Mouse (Mus musculus) left cerebral cortex, postnatal 4 days (tissue): Measurements from ENCODE around the gene Aftph. TPM values are rescaled to one million over a fixed set of nuclear protein-coding genes. Genes with fewer than 3 reads are reported as not detected.

Source experiments
- DNase-seq: peaks from one replicate; pipeline ENCODE4 v3.0.0-alpha.2; 2022
- intact Hi-C: fragments of 180-260 bp; cut with DNase I; formaldehyde crosslinking; loops from one replicate; pipeline ENCODE4 v1.15.1; 2025
- total RNA-seq, 2 experiments: library from RNA; stranded (reverse); gene quantifications; 2 replicates each; pipeline ENCODE4 v1.2.3; 2021

Gene Aftph
- total RNA-seq, 2 experiments from 2014 or later: 55.0 to 55.1 TPM

- intact Hi-C loops: no loop called here
These were observed 91.3 kb downstream of the Aftph start for GRCm38 (mm10) chr11:20650006-20650639.

GRCm38 (mm10) chr11:20649477-20649876, 91.9 kb downstream of the Aftph start:
- peak; percentile 59 for DNase-seq
- intact Hi-C loops: no loop called here

More at GRCm38 (mm10) chr11:20650006-20650639, 91.3 kb downstream of the Aftph start:
- DNase-seq: no peak

- no peak for DNase-seq
- intact Hi-C loops: no loop called here
These were observed 93.3 kb downstream of the Aftph start for GRCm38 (mm10) chr11:20647902-20648625.

DNA sequence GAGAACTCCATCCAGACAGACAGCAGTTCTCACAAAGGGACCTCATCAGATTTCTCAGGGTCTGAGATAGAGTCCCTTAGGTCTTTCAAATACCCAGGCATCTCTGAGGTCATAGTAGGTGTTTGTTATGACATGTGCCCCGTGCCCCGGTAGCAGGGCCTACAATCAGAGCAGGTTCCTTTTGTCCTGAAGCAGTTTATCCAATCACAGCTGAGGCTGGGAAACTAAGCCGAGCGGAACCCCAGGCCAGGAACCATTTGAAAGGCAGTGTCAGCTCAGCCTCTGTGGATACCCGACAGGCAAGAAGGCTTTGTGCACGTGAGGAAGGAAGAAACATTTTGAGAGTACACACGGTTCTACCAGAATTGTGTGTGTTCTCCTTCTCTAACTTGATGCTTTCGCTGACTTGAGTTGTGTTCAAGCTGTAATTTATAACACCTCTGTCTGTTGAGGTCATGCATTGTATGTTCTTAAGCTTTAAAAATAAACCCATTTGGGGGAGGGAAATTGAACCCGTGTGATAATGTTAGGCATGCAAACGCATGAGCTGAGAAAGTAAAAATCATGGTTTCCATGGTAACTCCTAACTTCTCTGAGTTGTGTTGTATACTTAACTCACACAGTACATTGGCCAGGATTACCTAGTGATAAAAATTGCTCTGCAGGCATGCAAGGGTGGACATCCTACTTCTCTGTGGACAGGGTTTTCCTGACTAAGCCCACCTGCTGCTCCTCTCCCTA, 94.2 kb downstream of the Aftph start:
- intact Hi-C loops: no loop called here
- no peak for DNase-seq

- no peak for DNase-seq
- intact Hi-C loops: no loop called here
These were observed 95.2 kb downstream of the Aftph start for GRCm38 (mm10) chr11:20646142-20646541.

DNA sequence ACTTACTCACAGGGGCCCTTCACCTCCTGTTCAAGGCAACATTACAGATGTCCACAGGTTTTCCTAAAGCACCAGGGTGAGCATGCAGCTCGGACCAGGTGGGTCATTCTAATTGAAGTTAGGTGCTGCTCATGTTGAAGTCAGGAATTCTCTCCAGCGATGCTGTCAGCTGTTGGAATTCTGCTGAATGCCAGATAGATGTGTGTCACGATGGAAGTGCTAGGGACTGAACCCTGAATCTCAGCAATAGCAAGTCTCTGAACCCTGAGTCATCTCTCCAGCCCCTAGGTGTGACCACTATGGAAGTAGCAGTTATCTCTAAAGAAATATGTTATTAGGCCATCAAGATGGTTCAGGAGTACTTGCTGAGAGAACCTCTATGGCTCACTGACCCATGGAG, 95.9 kb downstream of the Aftph start:
- intact Hi-C loops: no loop called here
- no peak for DNase-seq

GRCm38 (mm10) chr11:20644872-20645271, 96.5 kb downstream of the Aftph start:
- no peak for DNase-seq
- intact Hi-C loops: no loop called here

DNA sequence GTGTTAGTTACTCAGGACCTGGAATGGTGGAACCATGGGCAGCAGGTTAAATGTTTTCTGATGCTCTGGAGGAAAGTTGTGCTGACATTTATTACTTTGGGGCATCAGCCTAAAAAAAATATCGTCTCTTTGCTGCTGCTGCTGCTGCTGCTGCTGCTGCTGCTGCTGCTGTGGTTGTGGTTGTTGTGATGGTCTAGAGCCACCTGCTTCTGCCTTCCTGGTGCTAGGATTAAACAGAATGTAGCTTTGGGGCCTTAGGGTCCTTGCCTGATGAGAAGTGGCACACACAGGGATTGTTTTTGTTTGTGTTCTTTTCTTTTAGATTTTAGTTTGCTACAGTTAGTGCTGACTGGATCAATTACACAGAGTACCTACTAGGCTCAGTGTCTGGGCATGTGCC, 97.2 kb downstream of the Aftph start:
- intact Hi-C loops: no loop called here
- no peak for DNase-seq

DNA sequence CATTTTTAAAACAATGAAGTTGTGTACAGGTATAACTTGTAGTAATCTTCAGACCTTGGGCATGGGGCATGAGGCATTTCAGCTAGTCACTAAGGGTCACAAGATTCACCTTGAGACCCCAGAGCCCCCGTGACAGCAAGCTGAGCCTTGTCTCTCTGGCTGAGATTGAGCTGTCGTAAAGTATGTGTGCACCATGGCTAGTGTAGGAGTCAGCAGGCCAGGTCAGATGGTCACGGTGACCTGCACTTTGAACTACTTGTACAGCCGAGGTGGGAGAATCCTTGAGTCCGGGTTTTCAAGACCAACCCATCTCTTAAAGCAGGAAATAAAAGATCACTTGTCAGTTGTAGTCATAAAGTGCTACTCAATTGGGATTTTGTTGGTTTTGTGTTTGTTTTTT, 98.2 kb downstream of the Aftph start:
- intact Hi-C loops: no loop called here
- no peak for DNase-seq

DNA sequence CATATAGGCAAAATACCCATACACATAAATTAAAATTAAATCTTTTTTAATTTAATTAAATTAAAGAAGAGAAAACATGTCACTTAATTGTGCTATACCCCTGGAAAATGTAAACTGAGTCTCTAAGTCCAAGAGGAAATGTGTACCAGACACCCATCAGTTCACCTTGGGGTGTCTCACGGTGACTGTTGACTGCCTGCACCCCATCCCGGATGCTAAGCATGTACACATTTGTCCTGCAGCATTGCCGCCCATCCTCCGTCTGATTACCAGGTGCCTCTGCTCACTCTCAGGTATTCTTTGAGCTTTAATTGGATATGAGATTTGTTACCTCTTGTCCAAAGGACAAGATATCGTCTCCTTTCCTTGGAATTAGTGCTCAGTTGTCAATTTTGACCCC, 99.1 kb downstream of the Aftph start:
- intact Hi-C loops: no loop called here
- no peak for DNase-seq

- intact Hi-C loops: loop anchor here (5.0 kb wide), 1 partner anchor 183 kb away; no protein-coding TSS in a partner anchor
These were observed 101.4 kb downstream of the Aftph start for GRCm38 (mm10) chr11:20639918-20640447.

GRCm38 (mm10) chr11:20638841-20639240, 102.5 kb downstream of the Aftph start:
- DNase-seq: peak; percentile 85

More at GRCm38 (mm10) chr11:20639918-20640447, 101.4 kb downstream of the Aftph start:
- peak; percentile 62 for DNase-seq

DNA sequence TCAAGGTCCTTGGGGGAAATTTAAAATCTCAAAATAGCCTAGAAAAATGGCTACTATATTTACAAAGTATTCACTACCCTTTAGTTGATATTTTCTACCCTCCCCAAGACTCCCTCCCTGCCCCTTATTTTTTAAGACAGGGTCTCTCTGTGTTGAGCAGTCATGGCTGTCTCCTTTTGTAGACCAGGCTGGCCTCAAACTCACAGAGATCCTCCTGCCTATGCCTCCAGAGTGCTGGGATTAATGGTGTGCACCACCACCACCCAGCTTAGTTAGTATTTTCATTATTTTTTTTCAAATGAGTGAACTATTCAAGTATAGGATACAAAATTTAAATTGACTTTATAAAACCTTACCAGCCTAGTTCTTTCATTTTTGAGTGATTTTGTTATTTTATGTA, 104.3 kb downstream of the Aftph start:
- intact Hi-C loops: loop anchor here (5.0 kb wide), 1 partner anchor 180 kb away; no protein-coding TSS in a partner anchor
- no peak for DNase-seq

More at GRCm38 (mm10) chr11:20638841-20639240, 102.5 kb downstream of the Aftph start:
- intact Hi-C loops: loop anchor here (5.0 kb wide), 1 partner anchor 182 kb away; no protein-coding TSS in a partner anchor

DNA sequence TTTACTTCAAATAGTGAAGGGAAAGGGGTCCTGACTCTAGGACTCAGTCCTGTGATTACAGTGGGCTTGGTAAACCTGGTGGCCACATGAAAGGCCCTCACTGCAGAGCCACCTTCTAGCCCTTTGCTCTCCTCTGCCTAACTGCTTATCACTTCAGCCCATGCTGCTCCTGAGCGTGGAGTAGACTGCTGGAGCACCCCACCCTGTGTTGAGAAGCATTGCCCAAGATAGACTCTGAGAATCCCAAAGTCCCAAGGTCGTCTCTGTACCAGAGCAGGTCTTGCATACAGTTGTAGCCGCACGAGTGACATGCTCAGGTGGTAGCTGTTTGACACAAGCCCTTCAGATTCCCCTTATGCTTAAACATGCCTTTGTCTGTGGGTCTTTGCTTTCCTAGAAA, 105.3 kb downstream of the Aftph start:
- intact Hi-C loops: loop anchor here (5.0 kb wide), 1 partner anchor 179 kb away; no protein-coding TSS in a partner anchor

DNA sequence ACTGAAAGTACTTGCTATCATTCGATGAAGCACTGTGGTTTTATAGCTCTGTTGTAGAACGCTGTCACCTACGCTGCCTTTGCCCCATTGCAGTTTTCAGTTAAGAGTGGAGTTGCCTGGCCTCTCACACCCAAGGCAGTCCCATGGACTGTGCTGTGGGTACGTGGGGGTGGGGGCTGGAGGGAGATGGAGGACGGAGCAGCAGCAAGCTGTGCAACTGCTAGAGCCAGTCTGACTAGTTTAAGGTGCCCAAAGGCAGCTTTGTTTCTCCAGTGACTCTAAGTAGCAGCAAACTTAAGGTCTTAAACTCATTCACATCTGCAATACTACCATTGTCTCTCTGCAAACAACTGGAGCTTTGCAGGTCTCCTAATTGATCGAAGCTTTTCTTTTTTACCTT, 105.7 kb downstream of the Aftph start:
- intact Hi-C loops: loop anchor here (5.0 kb wide), 1 partner anchor 178 kb away; no protein-coding TSS in a partner anchor
- DNase-seq: no peak

More for the DNA sequence above, 105.3 kb downstream of the Aftph start:
- no peak for DNase-seq

Other genes with a start within 250 kb of the Aftph start
- 10 to 100 TPM; 28.2 to 30.9 TPM for gene Sertad2, start 198.3 kb downstream of the Aftph start, total RNA-seq
- gene Lgalsl, start 89.5 kb upstream of the Aftph start, total RNA-seq: 10 to 100 TPM; 86.3 to 90.8 TPM